Mouse (Mus musculus) embryonic facial prominence, embryonic 15.5 days (tissue): Measurements from ENCODE around the gene 1110008L16Rik. TPM values are rescaled to one million over a fixed set of nuclear protein-coding genes. Genes with fewer than 3 reads are reported as not detected.
"Not testable (repeated sequence)": the region's sequence is repeated elsewhere in the genome, so short reads cannot be mapped to it uniquely, and the experiment has no call there.

Experiments
- ATAC-seq: fragments of 200-750 bp; cut with Nextera tagmentation; 2 replicates; pipeline ENCODE4 v1.8.0; 2017; ENCODE audit warnings: low read depth, moderate TSS enrichment; ENCODE audit not compliant: insufficient number of reproducible peaks, low FRiP score, low TSS enrichment
- H3K27ac ChIP-seq: fragments of 300-500 bp; sonication (generic); replicated peaks from 2 replicates; pipeline ENCODE4 v1.5.1; 2015; ENCODE audit warnings: mild to moderate bottlenecking, inconsistent platforms
- H3K27me3 ChIP-seq: fragments of 300-500 bp; sonication (generic); 2 replicates; pipeline ENCODE4 v1.6.1; 2015; ENCODE audit warnings: inconsistent platforms
- H3K36me3 ChIP-seq: fragments of 300-500 bp; sonication (generic); 2 replicates; pipeline ENCODE4 v1.6.1; 2015; ENCODE audit warnings: mild to moderate bottlenecking, inconsistent platforms
- H3K4me1 ChIP-seq: fragments of 300-500 bp; sonication (generic); 2 replicates; pipeline ENCODE4 v1.6.1; 2015; ENCODE audit warnings: inconsistent platforms
- H3K4me2 ChIP-seq: fragments of 300-500 bp; sonication (generic); replicated peaks from 2 replicates; pipeline ENCODE4 v1.6.1; 2015; ENCODE audit warnings: mild to moderate bottlenecking, inconsistent platforms
- H3K4me3 ChIP-seq: fragments of 300-500 bp; sonication (generic); replicated peaks from 2 replicates; pipeline ENCODE4 v1.5.1; 2015; ENCODE audit warnings: mild to moderate bottlenecking, inconsistent platforms
- H3K9ac ChIP-seq: fragments of 300-500 bp; sonication (generic); 2 replicates; pipeline ENCODE4 v1.6.1; 2015; ENCODE audit warnings: inconsistent platforms
- H3K9me3 ChIP-seq: fragments of 300-500 bp; sonication (generic); replicated peaks from 2 replicates; pipeline ENCODE4 v1.6.1; 2016; ENCODE audit warnings: inconsistent platforms
- WGBS: fragments of 180-500 bp; shearing (Covaris S2); methylation state at CpG from one replicate; pipeline ENCODE4 v1.1.7; 2015; 5-methylcytosine and 5-hydroxymethylcytosine counted together
- polyA plus RNA-seq: library from polyadenylated mRNA; unstranded; fragments of >200 nt; fragmentation: Nextera tagmentation; extraction: Ambion mirVana; gene quantifications from 2 replicates; pipeline ENCODE4 v1.2.1, GENCODE M21; 2015

1110008L16Rik gene
- polyA plus RNA-seq: 14.9 and 16.9 TPM in 2 replicates

GRCm38 (mm10) chr12:55299336-55299735, at the start of gene 1110008L16Rik:
1110008L16Rik (plus strand) TSS chr12:55299577.
- Histone ChIP-seq H3K4me2 (no peak within 1 kb of the TSS), H3K9me3 (no peaks in the 10 kb centered on the region), H3K27me3 (no peaks in the 10 kb centered on the region), H3K9ac (no peak within 1 kb of the TSS), H3K4me1 (peaks cover 23% of the 10 kb centered on the region), H3K4me3 (no peak within 1 kb of the TSS), H3K27ac (no peak within 1 kb of the TSS), H3K36me3 (peaks cover 40% of the 10 kb centered on the region)
- WGBS: 86% methylated on average over 5 of the region's 5 CpGs
- ATAC-seq: no peak

- WGBS: no CpG with 5 or more reads among the region's 8 CpGs
- not testable (repeated sequence) for H3K4me1 ChIP-seq, ATAC-seq
Observed at GRCm38 (mm10) chr12:55261950-55262349, 37.4 kb upstream of the 1110008L16Rik start.

GRCm38 (mm10) chr12:55263385-55263784, 36.0 kb upstream of the 1110008L16Rik start:
- H3K9me3 ChIP-seq, H3K4me2 ChIP-seq, ATAC-seq, H3K27ac ChIP-seq, H3K9ac ChIP-seq, H3K27me3 ChIP-seq, H3K36me3 ChIP-seq, H3K4me3 ChIP-seq, H3K4me1 ChIP-seq: not testable (repeated sequence)
- no CpG with 5 or more reads among the region's 5 CpGs for WGBS

More at GRCm38 (mm10) chr12:55261950-55262349, 37.4 kb upstream of the 1110008L16Rik start:
- not testable (repeated sequence) for H3K27me3 ChIP-seq, H3K27ac ChIP-seq, H3K4me2 ChIP-seq, H3K4me3 ChIP-seq, H3K9me3 ChIP-seq, H3K9ac ChIP-seq
- H3K36me3 ChIP-seq: peaks cover 11% of the 10 kb centered on the region; the same call in 1 of the 2 replicates

GRCm38 (mm10) chr12:55272243-55272642, 27.1 kb upstream of the 1110008L16Rik start:
- no peak overlapping the region for H3K27ac ChIP-seq
- H3K36me3 ChIP-seq: no peaks in the 10 kb centered on the region
- no peaks in the 10 kb centered on the region for H3K4me1 ChIP-seq
- H3K9ac ChIP-seq: no peak overlapping the region
- no peak overlapping the region for H3K4me3 ChIP-seq
- H3K9me3 ChIP-seq: no peaks in the 10 kb centered on the region
- no peak for ATAC-seq
- no peaks in the 10 kb centered on the region for H3K27me3 ChIP-seq
- no peak overlapping the region for H3K4me2 ChIP-seq
- 73% methylated on average over 3 of the region's 3 CpGs for WGBS

GRCm38 (mm10) chr12:55277583-55277982, 21.8 kb upstream of the 1110008L16Rik start:
- not testable (repeated sequence) for H3K27me3 ChIP-seq, ATAC-seq
- WGBS: 90% methylated on average over 4 of the region's 6 CpGs

GRCm38 (mm10) chr12:55298112-55298511, 1.3 kb upstream of the 1110008L16Rik start:
- no peak overlapping the region for H3K4me3 ChIP-seq
- H3K27ac ChIP-seq: no peak overlapping the region
- no peaks in the 10 kb centered on the region for H3K27me3 ChIP-seq
- H3K36me3 ChIP-seq: peaks cover 50% of the 10 kb centered on the region
- no peak overlapping the region for H3K9ac ChIP-seq
- H3K9me3 ChIP-seq: no peaks in the 10 kb centered on the region
- WGBS: 95% methylated on average over 9 of the region's 9 CpGs
- H3K4me1 ChIP-seq: peaks cover 15% of the 10 kb centered on the region
- H3K4me2 ChIP-seq: no peak overlapping the region
- ATAC-seq: no peak

More at GRCm38 (mm10) chr12:55277583-55277982, 21.8 kb upstream of the 1110008L16Rik start:
- not testable (repeated sequence) for H3K4me2 ChIP-seq, H3K4me3 ChIP-seq, H3K27ac ChIP-seq, H3K9me3 ChIP-seq, H3K9ac ChIP-seq, H3K4me1 ChIP-seq, H3K36me3 ChIP-seq

- Histone ChIP-seq H3K9ac (no peak overlapping the region), H3K27me3 (no peaks in the 10 kb centered on the region), H3K4me1 (peaks cover 26% of the 10 kb centered on the region), H3K4me2 (peak overlapping the region; percentile 57), H3K27ac (no peak overlapping the region), H3K9me3 (no peaks in the 10 kb centered on the region), H3K4me3 (peak overlapping the region; percentile 63; the same call in 1 of the 2 replicates), H3K36me3 (peaks cover 28% of the 10 kb centered on the region)
- 84% methylated on average over 3 of the region's 3 CpGs for WGBS
- ATAC-seq: no peak
Observed at GRCm38 (mm10) chr12:55300820-55301351, 1.5 kb downstream of the 1110008L16Rik start.

- H3K4me1 ChIP-seq: peaks cover 26% of the 10 kb centered on the region
- 39% methylated on average over 11 of the region's 11 CpGs for WGBS
Observed at GRCm38 (mm10) chr12:55301472-55302300, 2.3 kb downstream of the 1110008L16Rik start.

GRCm38 (mm10) chr12:55302485-55303441, 3.4 kb downstream of the 1110008L16Rik start, which contains the start of gene Ppp2r3c:
Ppp2r3c (minus strand) TSS chr12:55302998.
- H3K4me3 ChIP-seq: peak within 1 kb of the TSS; percentile 63
- H3K4me1 ChIP-seq: peaks cover 26% of the 10 kb centered on the region
- peak within 1 kb of the TSS; percentile 57 for H3K4me2 ChIP-seq
- H3K9me3 ChIP-seq: no peaks in the 10 kb centered on the region
- no peaks in the 10 kb centered on the region for H3K27me3 ChIP-seq
- peak within 1 kb of the TSS; percentile 65 for H3K9ac ChIP-seq
- under 1% methylated on average over 55 of the region's 55 CpGs for WGBS
- peak within 1 kb of the TSS; percentile 94 for H3K27ac ChIP-seq
- peak; percentile 93 for ATAC-seq
- peaks cover 17% of the 10 kb centered on the region; the same call in 1 of the 2 replicates for H3K36me3 ChIP-seq

More at GRCm38 (mm10) chr12:55301472-55302300, 2.3 kb downstream of the 1110008L16Rik start:
- Histone ChIP-seq H3K36me3 (peaks cover 27% of the 10 kb centered on the region), H3K27me3 (no peaks in the 10 kb centered on the region), H3K4me3 (peak overlapping the region; percentile 63), H3K9ac (peak overlapping the region; percentile 65), H3K9me3 (no peaks in the 10 kb centered on the region), H3K4me2 (peak overlapping the region; percentile 57), H3K27ac (peak overlapping the region; percentile 94)
- ATAC-seq: no peak

GRCm38 (mm10) chr12:55306371-55306770, 7.0 kb downstream of the 1110008L16Rik start:
- Histone ChIP-seq H3K4me3 (no peak overlapping the region), H3K27ac (no peak overlapping the region), H3K36me3 (0 out of 2 replicates have a peak, but pooled peaks cover 13% of the 10 kb centered on the region), H3K27me3 (no peaks in the 10 kb centered on the region), H3K9me3 (no peaks in the 10 kb centered on the region), H3K9ac (no peak overlapping the region), H3K4me2 (no peak overlapping the region), H3K4me1 (peaks cover 19% of the 10 kb centered on the region)
- no peak for ATAC-seq
- WGBS: 96% methylated on average over 4 of the region's 4 CpGs
